Mouse (Mus musculus): ENCODE data around the gene Git1.

Gene Git1

GRCm38 (mm10) chr11:77493512-77494343 lies at the start of gene Git1:
TSS of gene Git1 (plus strand) at chr11:77493562.
- peak; percentile 65 for DNase-seq

GRCm38 (mm10) chr11:77444939-77445338 lies 48.4 kb upstream of the Git1 start:
- no peak for DNase-seq

GRCm38 (mm10) chr11:77446628-77447041 lies 46.7 kb upstream of the Git1 start:
- peak; percentile 75 for DNase-seq

GRCm38 (mm10) chr11:77449224-77449623 lies 44.1 kb upstream of the Git1 start:
- DNase-seq: no peak

GRCm38 (mm10) chr11:77451670-77452069 lies 41.7 kb upstream of the Git1 start:
- DNase-seq: no peak

GRCm38 (mm10) chr11:77453388-77453787 lies 40.0 kb upstream of the Git1 start:
- DNase-seq: no peak

GRCm38 (mm10) chr11:77455770-77456510 lies 37.4 kb upstream of the Git1 start:
- DNase-seq: no peak

DNA sequence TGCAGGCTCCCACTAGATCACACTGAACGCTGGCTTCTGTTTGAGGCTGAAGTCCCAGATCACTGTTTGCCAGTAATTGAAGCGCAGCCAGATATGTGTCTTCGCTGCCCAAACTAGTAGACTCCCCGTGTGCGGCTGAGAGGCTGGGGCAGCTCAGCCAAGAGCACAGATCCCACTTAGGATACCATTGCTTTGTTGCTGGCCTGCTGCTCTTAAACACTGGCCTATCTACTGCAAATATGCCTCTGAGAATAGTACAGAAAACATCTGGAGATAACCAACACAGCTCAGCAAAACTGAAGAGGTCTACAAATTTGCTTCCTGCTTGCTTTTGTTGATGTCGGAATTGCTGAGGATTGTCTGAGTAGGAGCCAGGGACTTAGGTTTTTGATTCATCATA lies 36.5 kb upstream of the Git1 start:
- DNase-seq: no peak

- no peak for DNase-seq
These were observed 31.5 kb upstream of the Git1 start for GRCm38 (mm10) chr11:77461856-77462255.

DNA sequence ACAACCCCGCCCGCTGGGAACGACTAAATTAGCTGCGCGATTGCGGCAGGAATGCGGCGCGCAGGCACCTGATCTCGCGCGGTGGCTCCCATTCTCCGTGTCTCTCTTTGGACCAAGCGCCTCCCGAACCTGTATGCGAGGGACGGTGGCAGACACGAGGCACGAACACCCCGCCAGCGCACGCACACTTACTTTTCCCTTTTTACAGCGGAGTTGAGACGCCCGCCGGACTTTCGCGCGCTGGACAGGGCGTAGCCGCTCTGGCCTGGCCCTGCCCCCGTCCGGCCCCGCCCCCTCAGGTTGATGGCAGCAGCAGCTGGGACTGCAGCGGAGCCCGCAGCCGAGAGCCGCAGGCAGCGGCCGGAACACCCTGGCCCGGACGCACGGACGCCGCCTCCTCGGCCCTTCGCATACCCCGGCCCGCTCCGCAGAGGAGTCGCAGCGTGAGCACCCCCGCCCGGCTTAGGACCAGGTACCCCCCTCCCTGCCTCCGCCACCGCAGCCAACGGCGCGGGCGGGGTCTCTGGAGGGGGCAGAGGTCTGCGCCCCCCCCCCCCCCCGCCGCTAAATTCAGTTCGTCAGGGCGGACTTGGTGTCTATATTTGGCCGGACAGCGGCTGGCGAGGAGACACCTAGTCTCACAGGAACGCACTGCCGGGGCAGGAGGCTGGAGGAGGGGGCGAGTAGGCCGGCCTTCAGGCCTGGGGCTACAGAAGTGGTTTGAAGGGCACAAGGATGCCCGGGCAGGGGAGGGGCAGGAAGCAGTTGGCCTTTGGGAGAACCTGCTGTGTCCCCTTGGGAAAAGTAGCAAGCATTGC lies 30.9 kb upstream of the Git1 start, which contains the start of gene Coro6:
Coro6 (plus strand) TSS at position 129 of the 818 bp plus-strand sequence.
- no peak for DNase-seq

- DNase-seq: no peak
These were observed 30.3 kb upstream of the Git1 start for GRCm38 (mm10) chr11:77463101-77463445.

- no peak for DNase-seq
These were observed 29.6 kb upstream of the Git1 start for GRCm38 (mm10) chr11:77463786-77464185.

DNA sequence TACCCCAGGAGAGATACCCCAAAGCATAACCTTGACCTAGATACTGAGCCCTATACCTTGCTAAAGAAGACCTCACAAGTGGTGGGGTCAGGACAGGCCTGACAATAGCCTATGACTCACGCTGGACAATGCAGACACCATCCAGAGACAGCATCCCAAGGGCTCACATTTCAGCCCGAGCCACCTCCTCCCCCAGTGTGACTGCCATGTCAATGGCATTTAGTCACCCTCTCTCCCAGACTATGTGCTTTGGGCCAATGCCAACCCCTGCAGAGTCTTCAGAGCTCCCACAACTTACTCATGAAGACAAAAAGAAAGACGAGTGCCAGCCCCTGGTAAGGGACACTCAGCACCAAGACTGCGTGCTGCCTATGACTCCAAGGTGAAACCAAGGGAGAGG lies 28.7 kb upstream of the Git1 start:
- DNase-seq: no peak

DNA sequence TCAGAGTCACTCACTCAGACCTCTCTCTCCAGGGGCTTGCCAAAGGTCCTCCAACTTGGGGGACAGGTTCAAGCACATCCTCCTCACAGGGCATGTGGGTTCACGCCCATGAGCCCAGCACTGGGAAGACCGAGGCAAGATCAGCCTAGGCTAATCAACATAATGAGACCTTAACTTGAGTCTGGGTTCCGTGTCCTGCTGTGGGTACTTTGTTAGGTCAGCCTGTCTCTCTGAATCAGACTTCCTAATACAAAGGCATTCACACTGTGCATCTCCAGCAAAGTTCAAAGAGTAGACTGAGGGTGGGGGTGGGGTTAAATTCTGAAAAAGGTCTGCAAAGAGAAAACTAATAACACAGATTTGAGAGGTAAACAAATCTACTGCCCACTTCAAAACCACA lies 28.3 kb upstream of the Git1 start:
- no peak for DNase-seq

- DNase-seq: no peak
These were observed 26.8 kb upstream of the Git1 start for GRCm38 (mm10) chr11:77466544-77466943.

- peak; percentile 93 for DNase-seq
These were observed 26.2 kb upstream of the Git1 start for GRCm38 (mm10) chr11:77467157-77467556.

DNA sequence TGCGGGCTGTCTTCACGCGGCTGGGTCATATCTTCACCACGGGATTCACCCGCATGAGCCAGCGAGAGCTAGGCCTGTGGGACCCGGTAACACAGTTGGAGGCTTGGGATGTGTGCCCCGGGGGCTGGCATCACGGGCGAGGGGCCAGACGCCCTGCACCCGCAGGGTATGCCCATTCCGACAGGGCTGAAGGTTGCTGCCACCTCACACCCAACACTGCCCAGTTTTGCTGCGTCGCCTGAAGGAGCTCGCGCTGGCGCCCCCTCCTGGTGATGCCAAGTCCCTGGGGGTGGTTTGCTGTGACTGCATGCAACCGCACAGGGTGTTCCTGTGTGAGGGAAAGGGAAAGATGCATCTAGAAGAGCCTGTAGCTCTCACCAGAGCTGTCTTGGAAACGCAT lies 25.6 kb upstream of the Git1 start:
- DNase-seq: peak; percentile 88

DNA sequence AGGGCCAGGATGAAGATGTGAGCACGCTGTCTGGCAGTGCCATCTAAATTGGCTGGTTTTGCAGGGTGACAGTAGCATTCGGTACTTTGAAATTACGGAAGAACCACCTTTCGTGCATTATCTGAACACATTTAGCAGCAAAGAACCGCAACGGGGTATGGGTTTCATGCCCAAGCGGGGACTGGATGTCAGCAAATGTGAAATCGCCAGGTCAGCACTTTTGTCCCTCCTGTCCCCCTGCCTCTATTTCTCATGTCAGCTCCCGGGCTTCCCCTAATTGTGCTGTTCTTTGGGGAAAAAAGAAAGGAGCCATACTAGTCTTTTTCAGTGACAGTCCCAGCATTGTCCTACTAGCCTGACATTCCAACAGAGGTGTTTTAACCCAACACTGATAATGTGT lies 25.0 kb upstream of the Git1 start:
- no peak for DNase-seq

DNA sequence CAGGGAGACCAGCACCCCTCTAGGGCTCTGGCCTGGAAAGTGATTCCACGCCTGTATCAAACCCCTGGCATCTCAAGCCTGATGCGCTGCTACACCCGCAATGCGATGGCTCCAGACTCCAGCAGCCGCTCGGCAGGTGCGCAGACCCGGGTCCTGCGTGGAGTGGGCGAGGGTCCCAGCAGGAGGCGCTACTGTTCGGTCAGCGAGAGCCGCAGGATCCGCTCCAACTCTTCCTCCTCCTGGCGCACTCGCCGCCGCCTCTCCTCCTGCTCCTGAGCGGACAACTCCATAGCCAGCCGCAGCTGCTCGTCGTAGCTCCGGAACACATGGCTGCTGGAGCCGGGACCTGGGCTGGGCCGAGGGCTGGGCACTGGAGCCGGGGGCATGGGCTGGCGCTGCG lies 22.0 kb upstream of the Git1 start:
- DNase-seq: no peak

GRCm38 (mm10) chr11:77472775-77473174 lies 20.6 kb upstream of the Git1 start:
- no peak for DNase-seq

- no peak for DNase-seq
These were observed 17.1 kb upstream of the Git1 start for GRCm38 (mm10) chr11:77476216-77476615.

GRCm38 (mm10) chr11:77476895-77477294 lies 16.5 kb upstream of the Git1 start:
- no peak for DNase-seq

DNA sequence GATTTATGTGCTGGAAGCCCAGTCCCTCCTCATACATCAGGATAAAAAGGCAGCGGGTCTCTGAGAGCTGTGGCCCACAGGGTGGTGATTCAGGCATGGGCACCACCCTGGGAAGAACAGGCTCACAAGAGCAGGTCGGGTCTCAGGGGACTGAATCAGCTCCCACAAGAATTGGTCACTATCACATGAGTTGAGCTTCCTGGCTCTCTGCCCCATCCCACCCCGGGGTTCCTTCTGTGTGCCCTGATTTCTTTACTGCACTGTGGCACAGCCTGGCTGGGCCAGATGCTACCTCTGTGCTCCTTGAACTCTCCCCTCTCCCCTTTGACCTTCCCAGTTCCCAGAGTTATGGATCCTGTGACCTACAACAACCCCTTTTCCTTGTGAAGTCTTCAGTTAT lies 10.3 kb upstream of the Git1 start:
- no peak for DNase-seq
